Mouse (Mus musculus) midbrain, embryonic 10.5 days (tissue): ENCODE results near the gene Ptger3. TPM values are rescaled to one million over a fixed set of nuclear protein-coding genes. Genes with fewer than 3 reads are reported as not detected.

ENCODE experiments used
- DNase-seq: peaks from one replicate; pipeline ENCODE4 v3.0.0-alpha.2; 2017; ENCODE audit warnings: low spot score
- H3K27ac ChIP-seq: fragments of 300-500 bp; sonication (generic); replicated peaks from 2 replicates; pipeline ENCODE4 v1.5.1; 2016; ENCODE audit warnings: mild to moderate bottlenecking
- H3K27me3 ChIP-seq: fragments of 300-500 bp; sonication (generic); 2 replicates; pipeline ENCODE4 v1.6.1; 2016; ENCODE audit warnings: low read depth, mild to moderate bottlenecking; ENCODE audit not compliant: poor library complexity, severe bottlenecking
- H3K36me3 ChIP-seq: fragments of 300-500 bp; sonication (generic); 2 replicates; pipeline ENCODE4 v1.6.1; 2016; ENCODE audit warnings: mild to moderate bottlenecking, moderate library complexity
- H3K4me1 ChIP-seq: fragments of 300-500 bp; sonication (generic); 2 replicates; pipeline ENCODE4 v1.6.1; 2016
- H3K4me3 ChIP-seq: fragments of 300-500 bp; sonication (generic); 2 replicates; pipeline ENCODE4 v1.5.1; 2016; ENCODE audit warnings: mild to moderate bottlenecking, moderate library complexity
- H3K9me3 ChIP-seq: fragments of 300-500 bp; sonication (generic); replicated peaks from 2 replicates; pipeline ENCODE4 v1.6.1; 2016; ENCODE audit warnings: mild to moderate bottlenecking
- WGBS: fragments of 180-500 bp; shearing (Covaris S2); methylation state at CpG from one replicate; pipeline ENCODE4 v1.1.7; 2016; 5-methylcytosine and 5-hydroxymethylcytosine counted together
- polyA plus RNA-seq: library from polyadenylated mRNA; unstranded; fragments of >200 nt; fragmentation: Nextera tagmentation; extraction: Ambion mirVana; gene quantifications from 2 replicates; pipeline ENCODE4 v1.2.1, GENCODE M21; 2016

Ptger3 gene
- polyA plus RNA-seq, 1 experiment from 2014 or later, result 0.94 TPM

DNA sequence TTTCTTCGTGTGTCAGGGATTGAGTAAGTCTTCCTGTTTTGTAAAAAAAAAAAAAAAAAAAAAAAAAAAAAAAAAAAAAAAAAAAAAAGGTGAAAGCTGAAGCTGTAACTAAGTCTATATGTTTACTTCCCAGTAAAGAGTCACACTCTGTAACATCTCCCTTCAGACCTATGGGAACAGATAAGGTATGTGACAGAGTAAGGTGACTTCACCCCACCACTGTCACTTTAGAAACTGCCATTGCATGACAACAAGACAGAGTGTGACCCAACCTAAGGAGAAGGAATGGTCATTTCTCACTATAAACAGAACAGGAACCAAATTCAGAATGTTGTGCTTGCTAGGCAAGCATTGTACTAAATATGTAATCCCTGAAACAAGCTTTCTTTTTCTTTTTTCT is 46.9 kb downstream of the Ptger3 start:
- H3K27ac ChIP-seq, result no peak overlapping the region
- WGBS, result 48% methylated on average over 1 of the region's 1 CpGs
- H3K4me3 ChIP-seq, result no peak overlapping the region
- no peaks in the 10 kb centered on the region for H3K4me1 ChIP-seq
- H3K9me3 ChIP-seq, result no peaks in the 10 kb centered on the region
- H3K36me3 ChIP-seq, result no peaks in the 10 kb centered on the region
- no peak for DNase-seq
- no peaks in the 10 kb centered on the region for H3K27me3 ChIP-seq

DNA sequence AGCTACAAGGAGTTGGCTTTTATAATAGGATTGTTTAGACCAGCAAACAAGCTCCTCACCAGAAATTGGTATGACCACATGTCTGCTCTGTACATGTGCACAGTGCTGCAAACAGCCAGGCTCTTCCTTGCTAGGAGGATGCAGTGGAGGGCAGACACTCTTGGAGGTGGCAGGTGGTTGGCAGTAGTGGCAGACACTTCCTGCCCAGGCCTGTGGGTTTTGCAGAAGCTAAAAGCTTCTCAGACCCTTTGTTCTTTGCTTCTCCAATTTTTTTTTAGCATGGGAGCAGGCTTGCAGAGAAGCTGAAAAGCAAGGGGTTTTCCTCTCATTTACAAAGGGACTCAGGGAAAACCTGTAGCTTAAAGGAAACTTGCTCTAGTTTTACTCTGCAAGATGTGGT is 50.3 kb downstream of the Ptger3 start:
- Histone ChIP-seq H3K27me3 (no peaks in the 10 kb centered on the region), H3K9me3 (no peaks in the 10 kb centered on the region), H3K4me1 (no peaks in the 10 kb centered on the region), H3K27ac (no peak overlapping the region), H3K36me3 (no peaks in the 10 kb centered on the region), H3K4me3 (no peak overlapping the region)
- DNase-seq, result no peak

GRCm38 (mm10) chr3:157627407-157627806 is 60.7 kb downstream of the Ptger3 start:
- Histone ChIP-seq H3K27me3 (no peaks in the 10 kb centered on the region), H3K4me1 (no peaks in the 10 kb centered on the region), H3K27ac (no peak overlapping the region), H3K36me3 (no peaks in the 10 kb centered on the region), H3K9me3 (no peaks in the 10 kb centered on the region), H3K4me3 (no peak overlapping the region)
- 82% methylated on average over 3 of the region's 3 CpGs for WGBS
- no peak for DNase-seq

DNA sequence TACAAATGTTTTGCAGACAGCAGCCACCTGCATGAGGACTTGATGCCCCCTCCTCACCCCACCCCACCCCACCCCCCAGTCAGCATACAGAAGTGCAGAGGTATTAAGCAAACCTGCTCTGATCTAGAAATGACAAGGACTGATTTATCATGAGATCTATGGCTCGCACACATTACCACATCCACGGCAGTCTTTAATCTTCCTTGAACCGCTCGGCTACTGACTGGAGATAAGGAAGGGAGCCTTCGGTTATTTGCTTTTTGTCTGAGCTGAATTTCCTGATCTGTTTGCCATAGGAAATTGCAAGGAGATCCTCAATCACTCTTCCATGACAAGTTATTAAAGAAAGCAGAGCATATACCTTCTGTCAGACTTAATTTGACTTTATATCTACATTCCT is 64.0 kb downstream of the Ptger3 start:
- no peak overlapping the region for H3K27ac ChIP-seq
- no peak overlapping the region for H3K4me3 ChIP-seq
- H3K27me3 ChIP-seq, result no peaks in the 10 kb centered on the region
- 82% methylated on average over 5 of the region's 5 CpGs for WGBS
- H3K4me1 ChIP-seq, result no peaks in the 10 kb centered on the region
- DNase-seq, result no peak
- no peaks in the 10 kb centered on the region for H3K36me3 ChIP-seq
- H3K9me3 ChIP-seq, result no peaks in the 10 kb centered on the region

GRCm38 (mm10) chr3:157631383-157631782 is 64.7 kb downstream of the Ptger3 start:
- H3K27ac ChIP-seq, result no peak overlapping the region
- H3K27me3 ChIP-seq, result no peaks in the 10 kb centered on the region
- no peak overlapping the region for H3K4me3 ChIP-seq
- H3K4me1 ChIP-seq, result no peaks in the 10 kb centered on the region
- no peaks in the 10 kb centered on the region for H3K36me3 ChIP-seq
- DNase-seq, result no peak
- no peaks in the 10 kb centered on the region for H3K9me3 ChIP-seq
- WGBS, result 89% methylated on average over 2 of the region's 2 CpGs

DNA sequence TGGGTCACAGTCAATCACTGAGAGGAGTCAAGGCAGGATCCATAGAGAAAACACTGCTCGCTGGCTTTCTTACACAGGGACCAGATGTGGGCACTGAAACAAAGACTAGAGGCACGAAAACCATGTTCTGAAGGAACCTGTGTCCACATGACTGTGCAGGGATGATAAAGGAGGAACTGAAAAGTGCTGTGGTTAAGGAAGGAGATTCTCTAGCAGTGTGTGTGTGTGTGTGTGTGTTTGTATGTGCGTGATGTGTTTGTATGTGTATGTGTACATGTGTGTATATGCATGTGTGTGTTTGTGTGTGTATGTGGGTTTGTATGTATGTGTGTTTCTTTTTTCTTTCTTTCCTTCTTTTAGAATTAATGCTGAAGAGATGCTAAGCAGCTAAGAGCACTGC is 67.7 kb downstream of the Ptger3 start:
- H3K9me3 ChIP-seq, result no peaks in the 10 kb centered on the region
- H3K27ac ChIP-seq, result no peak overlapping the region
- H3K36me3 ChIP-seq, result no peaks in the 10 kb centered on the region
- no peak overlapping the region for H3K4me3 ChIP-seq
- WGBS, result 91% methylated on average over 3 of the region's 3 CpGs
- no peaks in the 10 kb centered on the region for H3K27me3 ChIP-seq
- no peaks in the 10 kb centered on the region for H3K4me1 ChIP-seq
- no peak for DNase-seq

DNA sequence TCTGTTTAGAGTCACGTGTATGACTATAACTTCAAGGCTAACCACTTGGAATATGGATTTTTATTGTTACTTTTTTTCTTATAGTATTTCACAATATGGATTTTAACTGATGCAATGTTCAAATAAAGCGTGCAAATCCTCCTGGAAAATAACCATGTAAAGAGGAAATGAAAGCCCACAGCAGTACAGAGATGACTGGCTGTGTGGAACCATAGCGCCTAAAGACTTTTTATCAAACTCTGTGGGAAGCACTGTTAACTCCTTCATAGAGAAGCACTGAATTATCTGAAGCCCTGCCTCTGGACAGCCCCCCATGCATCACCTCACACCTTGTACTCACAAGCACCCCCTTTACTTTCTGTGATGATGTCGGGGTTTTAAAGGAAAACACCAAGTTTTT is 69.0 kb downstream of the Ptger3 start:
- WGBS, result 88% methylated on average over 4 of the region's 4 CpGs
- H3K4me3 ChIP-seq, result no peak overlapping the region
- H3K9me3 ChIP-seq, result no peaks in the 10 kb centered on the region
- DNase-seq, result no peak
- H3K36me3 ChIP-seq, result no peaks in the 10 kb centered on the region
- no peaks in the 10 kb centered on the region for H3K4me1 ChIP-seq
- H3K27me3 ChIP-seq, result no peaks in the 10 kb centered on the region
- H3K27ac ChIP-seq, result no peak overlapping the region

- DNase-seq, result no peak
- Histone ChIP-seq H3K9me3 (no peaks in the 10 kb centered on the region), H3K27ac (no peak overlapping the region), H3K4me1 (no peaks in the 10 kb centered on the region), H3K27me3 (no peaks in the 10 kb centered on the region), H3K36me3 (no peaks in the 10 kb centered on the region), H3K4me3 (no peak overlapping the region)
Measured at GRCm38 (mm10) chr3:157636887-157637286, 70.2 kb downstream of the Ptger3 start.

DNA sequence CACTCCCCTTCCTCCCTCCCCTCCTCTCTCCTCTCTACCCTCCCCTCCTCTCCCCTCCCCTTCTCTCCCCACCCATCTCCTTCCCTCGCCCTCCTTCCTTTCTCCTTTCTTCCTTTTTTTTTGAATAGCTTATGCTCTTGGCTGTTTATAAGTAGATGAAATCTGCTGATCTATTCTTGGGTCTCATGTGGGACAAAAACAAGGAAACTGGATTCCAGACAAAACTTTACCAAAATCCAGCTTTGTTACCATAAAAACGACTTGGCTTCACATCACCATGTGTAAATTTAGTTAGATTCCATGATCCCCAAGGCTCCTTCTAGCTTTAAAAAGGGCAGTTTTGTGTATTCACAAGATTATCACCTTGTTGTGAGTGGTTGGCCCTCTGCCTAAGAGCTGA is 70.6 kb downstream of the Ptger3 start:
- H3K9me3 ChIP-seq, result no peaks in the 10 kb centered on the region
- no peak overlapping the region for H3K27ac ChIP-seq
- no peak for DNase-seq
- WGBS, result 73% methylated on average over 2 of the region's 2 CpGs
- no peaks in the 10 kb centered on the region for H3K27me3 ChIP-seq
- H3K36me3 ChIP-seq, result no peaks in the 10 kb centered on the region
- H3K4me1 ChIP-seq, result no peaks in the 10 kb centered on the region
- H3K4me3 ChIP-seq, result no peak overlapping the region

DNA sequence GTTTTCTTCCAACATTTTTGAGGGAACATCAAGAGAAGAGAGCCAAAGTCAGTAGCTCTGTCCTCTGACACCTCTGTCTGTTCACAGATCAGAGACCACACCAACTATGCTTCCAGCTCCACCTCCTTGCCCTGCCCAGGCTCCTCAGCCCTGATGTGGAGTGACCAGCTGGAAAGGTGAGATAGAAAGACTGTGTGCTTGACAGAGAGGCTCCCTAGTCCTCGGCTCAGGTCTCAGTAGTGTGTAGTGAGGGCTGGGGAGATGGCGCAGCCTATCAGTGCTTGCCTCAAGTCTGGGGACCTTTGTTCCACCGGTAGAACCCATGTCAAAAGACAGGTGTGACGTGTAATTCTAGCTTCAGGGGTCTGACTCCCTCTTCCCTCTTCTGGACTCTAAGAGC is 74.9 kb downstream of the Ptger3 start:
- H3K27ac ChIP-seq, result no peak overlapping the region
- H3K4me3 ChIP-seq, result no peak overlapping the region
- H3K9me3 ChIP-seq, result no peaks in the 10 kb centered on the region
- H3K36me3 ChIP-seq, result no peaks in the 10 kb centered on the region
- no peaks in the 10 kb centered on the region for H3K27me3 ChIP-seq
- WGBS, result 85% methylated on average over 4 of the region's 4 CpGs
- H3K4me1 ChIP-seq, result no peaks in the 10 kb centered on the region
- DNase-seq, result no peak

DNA sequence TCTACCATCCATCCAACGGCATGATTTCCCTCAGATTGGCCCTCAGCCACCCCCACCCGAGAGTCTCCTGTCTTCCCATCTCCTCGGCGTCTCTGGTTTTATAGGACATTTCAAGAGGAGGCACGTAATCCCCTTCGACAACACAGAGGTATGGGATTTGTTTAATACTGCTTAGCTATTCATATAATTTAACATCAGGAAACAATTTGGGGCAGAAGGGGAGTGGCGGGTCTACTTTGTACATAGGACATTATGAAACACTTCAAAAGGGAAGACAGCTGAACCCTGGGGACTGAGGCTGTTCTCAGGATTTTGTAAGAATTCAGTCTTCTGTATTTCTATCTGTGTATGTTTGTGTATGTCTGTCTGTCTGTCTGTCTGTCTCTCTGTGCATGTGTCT is 94.9 kb downstream of the Ptger3 start:
- H3K36me3 ChIP-seq, result no peaks in the 10 kb centered on the region
- no peaks in the 10 kb centered on the region for H3K27me3 ChIP-seq
- DNase-seq, result no peak
- H3K4me3 ChIP-seq, result no peak overlapping the region
- no peaks in the 10 kb centered on the region for H3K9me3 ChIP-seq
- WGBS, result 87% methylated on average over 7 of the region's 7 CpGs
- no peak overlapping the region for H3K27ac ChIP-seq
- H3K4me1 ChIP-seq, result 0 out of 2 replicates have a peak, but pooled peaks cover 2% of the 10 kb centered on the region

- DNase-seq, result no peak
- Histone ChIP-seq H3K4me1 (0 out of 2 replicates have a peak, but pooled peaks cover 2% of the 10 kb centered on the region), H3K36me3 (no peaks in the 10 kb centered on the region), H3K27me3 (no peaks in the 10 kb centered on the region), H3K27ac (no peak overlapping the region), H3K9me3 (no peaks in the 10 kb centered on the region), H3K4me3 (no peak overlapping the region)
Measured at GRCm38 (mm10) chr3:157664486-157665041, 97.9 kb downstream of the Ptger3 start.

GRCm38 (mm10) chr3:157665471-157665870 is 98.8 kb downstream of the Ptger3 start:
- no peaks in the 10 kb centered on the region for H3K27me3 ChIP-seq
- DNase-seq, result no peak
- no peaks in the 10 kb centered on the region for H3K9me3 ChIP-seq
- no peak overlapping the region for H3K27ac ChIP-seq
- 81% methylated on average over 1 of the region's 1 CpGs for WGBS
- H3K4me3 ChIP-seq, result no peak overlapping the region
- no peaks in the 10 kb centered on the region for H3K36me3 ChIP-seq
- 0 out of 2 replicates have a peak, but pooled peaks cover 2% of the 10 kb centered on the region for H3K4me1 ChIP-seq

GRCm38 (mm10) chr3:157666142-157666541 is 99.5 kb downstream of the Ptger3 start:
- Histone ChIP-seq H3K36me3 (no peaks in the 10 kb centered on the region), H3K4me1 (0 out of 2 replicates have a peak, but pooled peaks cover 2% of the 10 kb centered on the region), H3K27ac (no peak overlapping the region), H3K27me3 (no peaks in the 10 kb centered on the region), H3K9me3 (no peaks in the 10 kb centered on the region), H3K4me3 (no peak overlapping the region)
- 70% methylated on average over 2 of the region's 2 CpGs for WGBS
- no peak for DNase-seq
